Mouse (Mus musculus): Measurements from ENCODE around the gene Smc1a.
"Not testable (repeated sequence)": the region's sequence is repeated elsewhere in the genome, so short reads cannot be mapped to it uniquely, and the experiment has no call there.

Smc1a gene

GRCm38 (mm10) chrX:152016151-152017145, at the start of gene Smc1a, which contains the start of gene Ribc1:
Gene Smc1a, plus strand, starts transcription at chrX:152016428.
Gene Ribc1, minus strand, starts transcription at chrX:152016295.
- peak; percentile 79 for DNase-seq (ENCODE audit: low spot score)

- DNase-seq (ENCODE audit: low spot score): no peak
These were observed 17.1 kb upstream of the Smc1a start for GRCm38 (mm10) chrX:151999006-151999710.

GRCm38 (mm10) chrX:152001182-152001684, 15.0 kb upstream of the Smc1a start:
- no peak for DNase-seq (ENCODE audit: low spot score)

- DNase-seq (ENCODE audit: low spot score): peak; percentile 69
These were observed 14.2 kb upstream of the Smc1a start, which contains the start of gene Hsd17b10 for GRCm38 (mm10) chrX:152001737-152002710. Gene Hsd17b10, plus strand, starts transcription at chrX:152001845.

- no peak for DNase-seq (ENCODE audit: low spot score)
These were observed 13.4 kb upstream of the Smc1a start for GRCm38 (mm10) chrX:152002865-152003264.

- no peak for DNase-seq (ENCODE audit: low spot score)
These were observed 8.4 kb upstream of the Smc1a start for GRCm38 (mm10) chrX:152007863-152008262.

GRCm38 (mm10) chrX:152015752-152016150, 477 bp upstream of the Smc1a start:
- no peak for DNase-seq (ENCODE audit: low spot score)

GRCm38 (mm10) chrX:152017186-152017585, 958 bp downstream of the Smc1a start:
- no peak for DNase-seq (ENCODE audit: low spot score)

- DNase-seq (ENCODE audit: low spot score): peak; percentile 5
These were observed 3.1 kb downstream of the Smc1a start for GRCm38 (mm10) chrX:152019294-152019693.

GRCm38 (mm10) chrX:152039865-152040264, 23.6 kb downstream of the Smc1a start:
- DNase-seq (ENCODE audit: low spot score): no peak

GRCm38 (mm10) chrX:152047230-152047629, 31.0 kb downstream of the Smc1a start:
- no peak for DNase-seq (ENCODE audit: low spot score)

GRCm38 (mm10) chrX:152052546-152052945, 36.3 kb downstream of the Smc1a start:
- no peak for DNase-seq (ENCODE audit: low spot score)

GRCm38 (mm10) chrX:152054094-152054493, 37.9 kb downstream of the Smc1a start:
- no peak for DNase-seq (ENCODE audit: low spot score)

- no peak for DNase-seq (ENCODE audit: low spot score)
These were observed 49.4 kb downstream of the Smc1a start for GRCm38 (mm10) chrX:152065674-152066073.

- DNase-seq (ENCODE audit: low spot score): no peak
These were observed 51.6 kb downstream of the Smc1a start for GRCm38 (mm10) chrX:152067789-152068188.

GRCm38 (mm10) chrX:152089832-152090614, 73.8 kb downstream of the Smc1a start:
- DNase-seq (ENCODE audit: low spot score): not testable (repeated sequence)

- no peak for DNase-seq (ENCODE audit: low spot score)
These were observed 81.3 kb downstream of the Smc1a start for GRCm38 (mm10) chrX:152097572-152097971.

Measured in spleen, adult 12 weeks (tissue).